Mouse (Mus musculus): ENCODE measurements around the gene Ttc36.
A peak's percentile ranks its signal among the peaks of the same experiment; 100 is the strongest.
"Not testable (repeated sequence)": the region's sequence is repeated elsewhere in the genome, so short reads cannot be mapped to it uniquely, and the experiment has no call there.

The Ttc36 gene

GRCm38 (mm10) chr9:44771376-44771775 is 31.5 kb downstream of the Ttc36 start:
- no peak for DNase-seq

- DNase-seq = not testable (repeated sequence)
Measured at GRCm38 (mm10) chr9:44768029-44768394, 34.9 kb downstream of the Ttc36 start.

GRCm38 (mm10) chr9:44767101-44768028 is 35.5 kb downstream of the Ttc36 start, which contains the start of the genes Arcn1 and Ift46:
Gene Arcn1 (minus strand): TSS chr9:44767845.
Gene Ift46 (plus strand): TSS chr9:44767908.
- peak; percentile 68 for DNase-seq

GRCm38 (mm10) chr9:44760873-44761272 is 42.0 kb downstream of the Ttc36 start:
- DNase-seq = no peak
